Mouse (Mus musculus) Muller cell, postnatal 12 days (primary cell): ENCODE data around the gene Pnpla1.
"Not testable (repeated sequence)": the region's sequence is repeated elsewhere in the genome, so short reads cannot be mapped to it uniquely, and the experiment has no call there.

Source experiments
- DNase-seq: peaks from one replicate; pipeline ENCODE4 v3.0.0-alpha.2; 2015; ENCODE audit errors: inconsistent ontology term

Pnpla1 gene

DNA sequence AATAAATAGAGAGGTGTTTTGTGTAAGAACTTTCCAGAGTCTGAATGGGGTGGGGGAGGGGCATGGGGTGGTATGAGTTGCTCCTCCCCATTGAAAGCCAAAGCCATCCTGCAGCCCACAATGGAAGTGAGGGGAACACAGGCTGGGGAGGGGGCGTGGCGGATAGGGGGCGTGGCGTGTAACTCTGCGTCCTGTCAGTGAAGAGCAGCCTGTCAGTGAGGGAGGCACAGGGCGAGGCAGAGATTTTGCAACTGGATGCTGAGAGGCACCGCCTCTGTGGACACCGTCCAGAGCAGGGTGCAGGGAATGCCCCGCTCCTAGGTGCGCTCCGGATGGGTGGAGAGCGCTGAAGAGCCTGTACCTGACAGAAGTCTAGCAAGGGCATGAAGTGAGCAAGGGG, at the start of gene Pnpla1:
Gene Pnpla1 (plus strand): TSS at position 207 of the 400 bp plus-strand sequence.
- no peak for DNase-seq

DNA sequence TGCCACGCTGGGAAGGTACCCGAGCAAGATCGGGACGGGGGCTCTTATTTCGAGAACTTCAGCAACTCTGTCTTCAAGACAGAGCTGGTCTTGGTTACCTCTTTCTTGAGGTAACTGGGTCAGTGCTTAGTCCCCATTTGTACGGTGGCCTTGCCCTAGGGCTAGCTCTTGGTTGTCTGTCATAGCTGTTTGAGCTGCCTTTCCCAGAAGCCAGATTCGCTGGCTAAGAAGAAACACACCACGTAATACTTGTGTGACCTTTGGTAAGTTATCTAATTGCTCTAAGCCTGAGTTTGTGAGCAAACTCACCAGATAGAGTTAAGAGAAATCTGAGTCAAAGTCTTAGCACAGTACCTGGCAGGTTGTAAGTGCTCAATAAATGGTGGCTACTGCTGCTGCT, 49.5 kb upstream of the Pnpla1 start:
- DNase-seq = no peak

DNA sequence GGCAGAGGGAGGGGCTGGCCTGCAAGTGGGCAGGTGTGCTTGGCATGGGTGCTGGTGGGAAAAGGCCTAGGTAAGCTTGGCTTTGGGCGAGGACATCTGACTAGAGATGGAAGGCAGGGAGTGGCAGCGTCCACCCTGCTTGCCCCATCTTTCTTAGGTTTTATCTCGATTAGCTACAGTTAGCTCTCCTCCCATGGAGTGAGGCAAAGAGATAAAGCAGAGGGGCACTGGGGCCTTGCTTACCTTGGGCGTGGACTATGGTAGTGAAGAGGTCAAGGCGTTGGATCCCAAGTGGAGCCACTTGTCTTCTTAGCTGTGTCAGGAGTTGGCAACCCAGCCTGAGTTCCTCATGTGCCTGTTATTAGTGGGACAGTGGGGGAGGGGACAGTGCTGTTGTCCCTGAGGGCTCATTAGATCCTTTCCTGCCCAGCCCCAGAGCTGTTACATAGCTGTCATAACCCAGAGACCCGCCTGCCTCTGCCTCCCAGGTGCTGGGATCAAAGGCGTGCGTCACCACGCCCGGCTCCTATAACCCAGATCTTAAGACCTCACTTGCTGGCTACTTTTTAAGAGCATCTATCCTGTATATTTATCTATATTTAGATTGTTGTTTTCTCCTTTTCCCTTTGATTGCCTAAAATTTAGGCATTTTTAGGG, 48.9 kb upstream of the Pnpla1 start:
- no peak for DNase-seq

DNA sequence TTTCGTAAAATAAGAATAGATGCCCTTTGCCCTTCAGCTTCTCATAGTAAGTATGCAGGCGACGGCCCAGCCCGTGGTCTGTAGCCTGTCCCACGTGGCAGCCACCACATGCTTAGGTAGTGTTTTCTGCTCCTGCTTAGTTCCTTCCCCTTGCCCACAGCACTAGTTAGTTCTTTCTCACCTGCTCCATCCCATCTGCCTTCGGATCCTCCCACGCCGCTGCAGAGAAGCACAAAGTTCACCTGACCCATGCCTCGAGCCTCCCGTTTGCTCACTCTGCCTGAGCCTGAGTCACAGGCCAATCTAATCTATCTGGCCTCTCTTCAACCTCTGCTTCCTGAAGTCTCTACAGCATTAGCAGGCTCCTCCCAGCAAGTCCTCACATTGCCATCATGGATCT, 45.9 kb upstream of the Pnpla1 start:
- no peak for DNase-seq

DNA sequence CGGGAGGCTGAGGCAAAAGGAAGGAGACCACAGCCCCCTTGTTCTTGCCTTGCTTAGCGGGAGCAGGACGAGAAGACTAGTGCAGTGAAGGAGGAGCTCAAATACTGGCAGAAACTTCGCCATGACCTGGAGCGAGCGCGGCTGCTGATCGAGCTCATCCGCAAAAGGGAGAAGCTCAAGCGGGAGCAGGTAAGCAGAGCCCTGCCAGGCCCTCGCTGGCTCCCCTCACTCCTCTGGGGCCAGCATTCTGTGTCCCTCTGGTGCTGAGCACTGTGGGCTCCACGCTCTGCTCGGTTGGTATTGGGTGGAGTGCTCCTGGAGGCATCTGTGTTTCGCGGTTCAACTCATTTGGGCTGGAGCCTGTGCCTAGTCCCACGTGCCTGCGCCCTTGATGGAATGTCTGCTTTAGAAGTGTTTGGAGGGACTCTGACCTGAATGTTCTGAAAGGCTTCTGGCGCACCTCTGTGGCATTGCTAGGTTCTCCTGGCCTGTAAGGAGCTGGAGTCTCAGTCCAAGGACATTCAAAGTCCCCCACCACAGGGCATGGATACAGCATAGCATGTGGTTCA, 43.6 kb upstream of the Pnpla1 start:
- DNase-seq = no peak

DNA sequence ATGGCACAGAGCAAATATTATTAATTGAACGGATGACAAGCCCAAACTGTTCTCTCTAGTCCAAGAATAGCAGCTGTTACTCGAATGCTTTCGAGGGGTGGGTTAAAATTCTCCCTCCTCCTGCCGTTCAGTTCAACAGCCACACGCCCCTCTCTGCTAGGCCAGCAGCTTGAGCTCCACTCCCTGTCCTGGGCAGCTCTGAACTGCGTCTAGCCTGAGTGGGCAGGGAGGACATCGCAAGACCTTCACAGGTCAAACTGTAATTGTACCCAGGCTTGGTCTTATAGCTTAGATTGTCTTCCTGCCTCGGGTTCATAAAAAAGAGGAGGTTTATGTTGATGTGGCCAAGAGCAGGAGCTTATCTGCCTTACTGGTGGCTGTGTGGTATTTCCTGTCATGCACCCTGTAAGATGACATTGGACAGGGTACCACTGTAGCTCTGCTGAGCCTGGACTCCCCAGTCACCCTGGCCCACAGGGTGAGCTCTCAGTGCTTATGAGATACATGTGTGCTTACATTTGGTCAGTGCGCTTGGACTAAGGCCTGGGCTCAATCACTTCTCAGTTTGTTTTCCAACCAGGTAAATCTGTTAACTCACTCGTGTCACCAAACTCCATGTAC, 42.7 kb upstream of the Pnpla1 start:
- DNase-seq = no peak

DNA sequence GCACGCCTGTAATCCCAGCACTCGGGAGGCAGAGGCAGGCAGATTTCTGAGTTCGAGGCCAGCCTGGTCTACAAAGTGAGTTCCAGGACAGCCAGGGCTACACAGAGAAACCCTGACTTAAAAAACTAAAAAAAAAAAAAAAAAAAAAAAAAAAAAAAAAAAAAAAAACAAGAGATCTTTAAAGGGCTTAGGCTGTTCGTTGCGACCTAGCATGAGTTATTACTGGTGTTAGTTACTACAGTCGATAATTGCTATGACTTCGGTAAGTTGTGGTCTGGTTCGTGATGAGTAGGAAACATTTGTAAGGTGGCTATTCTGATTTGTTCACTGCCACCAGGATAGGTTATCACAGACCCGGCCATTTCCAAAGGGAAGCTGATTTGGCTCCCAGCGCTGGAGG, 41.9 kb upstream of the Pnpla1 start:
- DNase-seq = not testable (repeated sequence)

DNA sequence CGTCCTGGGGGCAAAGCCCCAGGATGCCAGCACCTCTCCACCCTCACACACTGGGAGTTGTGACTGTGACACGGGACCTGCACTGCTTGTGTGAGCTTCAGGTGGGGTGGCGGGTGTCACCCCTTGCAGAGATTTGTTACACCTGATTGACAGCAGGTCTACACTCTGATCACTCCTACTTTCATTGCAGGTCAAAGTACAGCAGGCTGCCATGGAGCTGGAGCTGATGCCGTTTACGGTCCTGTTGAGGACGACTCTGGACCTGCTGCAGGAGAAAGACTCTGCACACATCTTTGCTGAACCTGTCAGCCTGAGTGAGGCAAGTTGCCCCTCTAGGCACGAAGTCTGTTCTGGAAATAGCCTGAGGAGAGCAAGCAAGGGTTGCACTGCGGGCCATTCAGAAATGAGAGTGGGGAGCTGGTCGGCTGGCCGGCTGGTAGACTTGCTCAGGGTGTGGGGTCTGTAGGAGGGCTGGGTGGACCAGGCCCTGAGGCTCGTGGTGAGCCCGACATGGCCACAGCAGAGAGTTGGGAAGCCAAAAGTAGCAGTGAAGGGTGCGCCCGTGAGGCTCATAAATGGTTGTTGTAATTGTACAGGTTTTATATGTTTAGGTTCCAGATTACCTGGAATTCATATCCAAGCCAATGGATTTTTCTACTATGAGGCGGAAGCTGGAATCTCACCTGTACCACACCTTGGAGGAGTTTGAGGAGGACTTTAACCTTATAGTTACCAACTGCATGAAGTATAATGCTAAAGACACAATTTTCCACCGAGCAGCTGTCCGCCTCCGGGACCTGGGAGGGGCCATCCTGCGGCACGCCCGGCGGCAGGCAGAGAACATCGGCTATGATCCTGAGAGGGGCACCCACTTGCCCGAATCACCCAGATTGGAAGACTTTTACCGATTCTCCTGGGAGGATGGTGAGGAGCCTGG, 41.1 kb upstream of the Pnpla1 start:
- DNase-seq = no peak

DNA sequence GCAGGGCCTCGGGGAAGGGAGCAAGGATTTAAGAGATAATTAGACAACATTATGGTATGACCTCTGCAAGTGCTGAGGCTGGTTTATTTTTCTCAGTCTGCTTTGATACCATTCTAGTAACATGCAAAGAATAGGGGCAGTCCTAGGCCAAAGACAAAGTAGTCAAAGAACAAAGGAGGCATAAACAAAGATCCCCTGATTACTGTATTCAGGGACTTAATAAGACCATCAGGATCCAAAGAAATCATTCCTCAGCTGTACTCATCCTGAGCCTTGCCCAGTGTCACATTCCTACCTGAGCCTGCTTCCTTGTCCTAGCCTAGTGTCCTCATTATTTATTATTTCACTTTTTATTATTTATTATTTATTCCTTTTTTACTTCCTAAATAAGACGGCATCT, 38.0 kb upstream of the Pnpla1 start:
- DNase-seq = no peak

DNA sequence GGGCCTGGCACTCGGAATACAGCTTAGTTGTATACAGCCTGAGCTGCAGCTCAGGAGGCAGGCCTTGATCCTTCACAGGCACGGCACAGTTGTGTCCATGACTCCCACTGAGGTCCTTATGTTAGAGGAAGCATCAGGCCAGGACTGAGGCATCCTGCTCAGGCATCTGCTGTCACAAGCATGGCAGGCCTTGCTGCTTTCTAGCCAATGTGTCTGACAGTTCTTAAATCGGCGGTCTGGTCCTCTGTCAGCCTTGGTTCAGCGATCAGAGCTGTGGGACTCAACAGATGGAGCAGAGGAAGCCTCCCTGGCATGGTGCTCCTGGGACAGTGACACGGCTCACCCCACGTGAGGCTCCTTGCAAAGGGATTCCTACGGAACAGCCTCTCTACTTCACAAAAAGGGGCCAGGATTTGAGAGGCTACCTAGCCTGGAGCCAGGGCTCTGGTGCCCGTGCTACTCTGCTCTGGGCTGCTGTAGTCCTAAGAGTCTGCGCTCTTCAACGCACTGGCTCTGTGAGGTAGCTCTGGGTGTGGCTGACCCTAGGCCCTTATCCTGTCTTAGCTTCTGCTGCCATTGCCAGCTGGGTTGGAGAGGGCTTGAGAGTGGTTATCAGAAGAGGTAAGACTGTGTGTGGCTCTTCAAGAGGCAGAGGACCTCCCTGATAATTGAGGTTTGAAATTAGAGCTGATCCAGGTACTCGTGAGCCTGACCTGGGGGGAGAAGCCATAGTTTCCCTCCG, 35.0 kb upstream of the Pnpla1 start:
- DNase-seq = no peak

DNA sequence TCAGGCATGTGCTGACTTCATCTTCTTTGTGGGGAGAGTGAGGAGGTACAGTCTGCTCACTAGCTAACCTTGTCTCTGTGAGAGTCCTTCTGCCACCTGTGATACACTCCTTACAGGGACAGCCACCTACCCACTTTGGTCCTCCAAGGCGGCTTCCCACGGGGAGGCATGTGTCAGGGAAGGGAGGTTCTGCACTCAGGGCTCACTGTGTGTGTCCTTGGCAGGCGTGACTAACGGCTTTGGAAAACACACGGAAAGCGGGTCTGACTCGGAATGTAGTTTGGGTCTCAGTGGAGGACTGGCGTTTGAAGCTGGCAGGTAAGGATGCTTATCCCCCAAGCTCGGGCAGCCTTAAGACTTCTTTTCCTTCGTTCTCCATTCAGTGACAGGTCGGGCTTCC, 34.5 kb upstream of the Pnpla1 start:
- DNase-seq = no peak

DNA sequence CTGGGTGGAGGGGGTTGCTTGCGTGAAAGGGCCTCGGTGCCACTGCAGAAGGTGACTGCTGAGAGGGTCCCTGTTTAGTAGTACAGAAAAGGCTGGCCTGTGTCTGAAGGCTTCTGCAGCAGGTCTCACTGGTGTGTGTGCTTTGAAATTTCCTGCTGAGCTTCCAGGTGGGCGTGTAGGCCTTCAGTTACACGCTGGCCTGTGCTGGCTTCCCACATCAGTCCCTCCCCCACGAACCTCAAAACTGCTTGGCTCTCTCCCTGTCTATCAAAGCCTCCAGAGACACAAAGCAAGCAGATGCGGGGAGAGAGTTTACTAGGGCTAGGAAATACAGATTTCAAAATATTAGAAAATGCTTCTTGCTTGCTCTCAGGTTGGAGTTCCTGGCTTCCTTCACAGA, 33.3 kb upstream of the Pnpla1 start:
- DNase-seq = no peak

DNA sequence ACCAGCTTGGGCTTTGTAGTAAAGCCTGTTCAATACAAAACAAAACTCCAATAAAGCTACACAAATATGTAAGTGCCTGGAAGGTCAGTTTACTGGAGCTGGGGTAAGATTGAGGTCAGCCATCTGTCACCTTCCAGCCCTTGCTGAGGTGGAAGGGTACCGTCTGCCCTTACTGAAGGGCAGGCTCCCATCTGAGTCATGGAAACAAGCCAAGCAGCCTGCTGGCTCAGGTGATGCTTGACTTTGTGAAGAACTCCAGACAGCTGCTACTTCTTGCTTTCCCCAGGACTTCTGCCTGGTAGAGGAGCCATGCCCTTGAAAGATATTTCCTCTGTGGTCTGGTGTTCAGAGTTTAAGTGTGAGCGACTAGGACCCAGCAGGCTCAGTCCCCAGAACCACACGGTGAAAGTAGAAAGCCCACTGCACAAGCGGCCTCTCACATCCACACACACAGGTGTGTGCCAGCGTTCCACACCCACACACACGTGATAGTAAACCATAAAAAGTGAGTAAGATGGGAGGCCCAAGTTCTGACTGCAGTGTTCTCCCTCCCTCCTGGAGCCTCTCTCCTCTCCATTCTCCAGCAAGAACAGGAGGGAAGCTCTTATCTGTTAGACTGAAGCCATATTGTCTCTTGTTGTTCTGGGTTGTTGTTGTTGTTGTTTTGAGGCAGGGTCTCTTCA, 32.7 kb upstream of the Pnpla1 start:
- DNase-seq = no peak

DNA sequence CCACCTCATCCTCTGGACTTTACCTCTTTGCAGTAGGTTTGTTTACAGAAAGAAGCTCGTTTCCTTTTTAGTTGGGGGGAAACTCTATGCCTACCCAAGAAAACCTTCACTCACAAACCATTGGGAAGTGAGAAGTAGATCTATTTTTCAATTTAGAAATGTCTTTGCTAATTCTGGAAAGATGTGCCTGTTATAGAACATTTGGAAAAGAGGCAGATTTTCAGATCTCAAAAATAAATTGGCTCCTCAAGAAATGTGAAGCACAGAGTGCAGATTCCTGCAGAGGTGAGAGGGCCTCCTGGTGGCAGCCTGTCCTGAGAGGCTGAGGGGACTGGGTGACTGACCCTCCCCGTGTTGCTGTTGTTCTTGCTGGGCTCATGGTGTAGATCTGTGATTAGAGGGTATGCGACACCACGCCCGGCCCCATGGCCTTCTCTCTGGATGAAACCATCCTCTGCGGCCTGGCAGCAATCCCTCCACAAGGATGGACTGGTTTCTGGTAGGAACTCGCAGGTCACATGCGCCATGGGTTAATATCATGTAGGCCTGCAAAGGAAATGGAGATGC, 30.5 kb upstream of the Pnpla1 start:
- DNase-seq = no peak

DNA sequence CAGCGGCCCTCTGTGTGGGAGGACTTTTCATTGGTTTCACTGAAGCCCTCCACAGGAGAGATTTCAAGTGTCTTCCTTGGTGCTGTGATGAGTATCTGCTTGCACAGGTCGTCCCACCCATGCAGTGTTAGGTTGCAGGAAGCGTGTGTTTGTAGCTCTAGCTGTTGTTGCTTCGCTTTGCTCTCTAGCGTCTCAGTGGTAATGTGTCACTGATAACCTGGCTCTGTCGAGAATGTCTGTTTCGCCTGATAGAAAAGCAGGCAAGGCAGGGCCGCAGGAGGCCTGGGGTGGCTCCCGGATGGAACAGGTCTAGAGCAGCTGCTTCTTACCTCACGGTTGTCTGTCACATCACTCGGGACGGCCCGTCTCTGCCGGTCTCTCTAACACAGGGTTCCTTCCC, 29.1 kb upstream of the Pnpla1 start:
- no peak for DNase-seq

DNA sequence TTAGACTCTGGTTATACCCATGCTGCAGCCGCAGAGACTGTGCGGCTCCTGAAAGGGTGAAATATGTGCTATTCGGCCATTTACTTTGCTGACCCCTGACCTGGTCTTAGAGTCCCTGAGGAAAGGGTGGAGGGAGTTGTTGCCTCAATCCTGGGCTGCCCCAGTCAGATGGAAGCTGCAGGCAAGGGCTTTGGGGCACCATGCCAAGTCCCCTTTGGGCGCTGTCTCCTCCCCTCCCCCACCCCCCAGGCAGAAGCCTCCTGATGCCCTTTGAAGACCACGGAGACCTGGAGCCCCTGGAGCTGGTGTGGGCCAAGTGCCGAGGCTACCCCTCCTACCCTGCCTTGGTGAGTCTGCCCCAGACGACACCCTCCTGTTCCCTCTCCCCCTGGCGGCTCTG, 27.1 kb upstream of the Pnpla1 start:
- no peak for DNase-seq

DNA sequence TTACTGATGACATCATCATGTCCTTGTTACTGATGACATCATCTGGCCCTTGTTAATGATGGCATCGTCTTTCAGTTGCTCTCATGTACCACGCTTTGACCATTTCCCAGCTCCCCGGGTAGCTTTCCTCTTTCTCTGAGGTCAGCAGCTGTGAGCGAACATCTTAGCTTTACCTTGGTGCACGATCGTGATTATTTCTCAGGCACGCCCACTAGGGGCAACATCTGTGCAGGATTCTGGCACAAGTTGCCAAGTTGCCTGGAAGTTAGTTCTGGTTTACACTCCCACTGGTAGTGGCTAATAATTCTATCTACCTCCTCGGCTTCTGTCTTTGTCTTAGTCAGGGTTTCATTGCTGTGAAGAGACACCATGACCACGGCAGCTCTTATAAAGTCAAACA, 26.2 kb upstream of the Pnpla1 start:
- DNase-seq = no peak

DNA sequence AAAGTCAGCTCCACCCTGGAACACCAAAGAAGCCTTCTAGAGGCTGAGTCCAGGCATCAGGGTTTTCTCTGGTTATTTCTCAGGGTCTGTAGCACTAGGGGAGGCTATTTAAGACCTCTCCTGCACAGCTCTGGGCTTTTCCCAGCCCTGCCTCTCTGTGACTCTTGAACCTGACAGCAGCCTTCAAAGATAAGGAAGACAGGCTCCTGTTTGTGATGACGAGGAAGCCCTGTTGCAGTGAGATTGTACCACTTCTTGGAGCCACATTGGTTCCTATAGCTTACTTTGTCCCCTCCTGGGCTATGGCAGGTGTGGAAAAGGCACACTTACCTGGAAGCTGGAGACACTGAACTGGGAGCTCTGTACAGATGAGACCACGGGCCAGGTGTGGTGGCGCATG, 25.3 kb upstream of the Pnpla1 start:
- DNase-seq = no peak

DNA sequence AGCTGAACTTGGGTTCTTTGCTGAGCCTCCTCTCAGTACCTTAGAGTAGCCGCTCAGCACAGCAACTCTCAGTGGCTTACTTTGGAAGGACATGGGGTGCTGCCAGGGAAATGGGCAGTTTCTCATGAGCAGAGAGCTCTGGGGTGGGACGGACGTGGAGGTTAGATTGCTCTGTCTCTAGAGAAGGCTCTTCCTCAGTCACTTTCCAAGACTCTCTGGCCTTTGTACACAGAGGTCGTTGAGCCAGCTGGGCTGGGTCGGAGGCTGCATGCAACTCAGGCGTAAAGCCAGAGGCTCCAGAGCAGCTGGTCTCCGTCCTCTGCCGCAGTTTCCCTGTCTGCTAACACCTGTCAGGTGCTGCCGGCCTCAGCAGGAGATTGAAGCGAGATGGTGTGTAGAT, 23.5 kb upstream of the Pnpla1 start:
- no peak for DNase-seq

DNA sequence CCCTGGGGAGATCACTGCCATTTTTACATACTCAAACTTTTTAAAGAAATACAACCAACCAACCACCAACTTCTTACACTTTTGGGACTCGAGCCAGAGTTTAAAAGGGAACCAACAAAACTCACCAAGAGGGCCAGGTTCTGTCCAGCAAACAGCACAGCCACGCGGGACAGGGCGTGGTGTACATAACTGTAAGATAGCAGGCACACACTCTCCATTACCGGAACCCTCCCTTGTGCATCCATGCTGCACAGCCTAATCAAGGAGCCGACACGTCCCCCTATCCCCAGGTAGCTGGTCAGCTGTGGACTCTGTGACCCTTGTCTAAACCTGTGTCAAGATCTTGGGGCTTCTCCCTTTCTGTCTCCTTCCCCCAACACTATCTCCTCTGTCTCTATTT, 20.4 kb upstream of the Pnpla1 start:
- DNase-seq = no peak

DNA sequence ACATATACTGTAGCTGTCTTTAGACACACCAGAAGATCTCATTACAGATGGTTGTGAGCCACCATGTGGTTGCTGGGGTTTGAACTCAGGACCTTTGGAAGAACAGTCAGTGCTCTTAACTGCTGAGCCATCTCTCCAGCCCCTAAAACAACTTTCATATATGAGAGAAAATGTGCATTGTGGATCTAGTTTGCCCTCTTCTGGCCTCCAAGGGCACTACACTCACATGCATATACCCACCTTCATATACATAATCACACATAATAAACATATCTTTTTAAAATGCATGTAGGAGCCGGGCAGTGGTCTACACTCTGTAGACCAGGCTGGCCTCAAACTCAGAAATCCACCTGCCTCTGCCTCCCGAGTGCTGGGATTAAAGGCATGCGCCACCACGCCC, 16.3 kb upstream of the Pnpla1 start:
- DNase-seq = not testable (repeated sequence)
